Mouse (Mus musculus) intestine, embryonic 16.5 days (tissue): Measurements from ENCODE around the gene Tmem114. TPM values are rescaled to one million over a fixed set of nuclear protein-coding genes. Genes with fewer than 3 reads are reported as not detected.

ENCODE experiments used
- ATAC-seq: fragments of 200-750 bp; cut with Nextera tagmentation; 2 replicates; pipeline ENCODE4 v1.8.0; 2017; ENCODE audit warnings: moderate TSS enrichment, moderate library complexity
- H3K27ac ChIP-seq: fragments of 300-500 bp; sonication (generic); 2 replicates; pipeline ENCODE4 v1.5.1; 2014; ENCODE audit warnings: mild to moderate bottlenecking, low read length
- H3K27me3 ChIP-seq: fragments of 300-500 bp; sonication (generic); replicated peaks from 2 replicates; pipeline ENCODE4 v1.6.1; 2014; ENCODE audit warnings: low read length, control low read depth, mixed read lengths; ENCODE audit not compliant: control insufficient read depth, insufficient read depth
- H3K36me3 ChIP-seq: fragments of 300-500 bp; sonication (generic); 2 replicates; pipeline ENCODE4 v1.6.1; 2014; ENCODE audit warnings: low read length, control low read depth; ENCODE audit not compliant: control insufficient read depth, insufficient read depth
- H3K4me1 ChIP-seq: fragments of 300-500 bp; sonication (generic); 2 replicates; pipeline ENCODE4 v1.6.1; 2014; ENCODE audit warnings: low read length, control low read depth, mixed read lengths; ENCODE audit not compliant: control insufficient read depth, insufficient read depth
- H3K4me2 ChIP-seq: fragments of 300-500 bp; sonication (generic); 2 replicates; pipeline ENCODE4 v1.6.1; 2014; ENCODE audit warnings: low read depth, low read length, control low read depth
- H3K4me3 ChIP-seq: fragments of 300-500 bp; sonication (generic); 2 replicates; pipeline ENCODE4 v1.5.1; 2014; ENCODE audit warnings: mild to moderate bottlenecking, low read length
- H3K9ac ChIP-seq: fragments of 300-500 bp; sonication (generic); 2 replicates; pipeline ENCODE4 v1.6.1; 2014; ENCODE audit warnings: low read depth, low read length
- H3K9me3 ChIP-seq: fragments of 300-500 bp; sonication (generic); 2 replicates; pipeline ENCODE4 v1.6.1; 2016; ENCODE audit warnings: low read length, control low read depth; ENCODE audit not compliant: control insufficient read depth
- WGBS: fragments of 180-500 bp; shearing (Covaris S2); extraction: QIAGEN DNeasy Blood & Tissue Kit; methylation state at CpG from one replicate; pipeline ENCODE4 v1.1.7; 2014; 5-methylcytosine and 5-hydroxymethylcytosine counted together
- polyA plus RNA-seq: library from polyadenylated mRNA; unstranded; fragments of >200 nt; fragmentation: Nextera tagmentation; extraction: Ambion mirVana; gene quantifications from 2 replicates; pipeline ENCODE4 v1.2.1, GENCODE M21; 2015

Tmem114 gene
- polyA plus RNA-seq: not detected in 2 replicates

- Histone ChIP-seq H3K9me3 (no peaks in the 10 kb centered on the region), H3K4me2 (peak within 1 kb of the TSS; percentile 62), H3K36me3 (no peaks in the 10 kb centered on the region), H3K4me3 (peak within 1 kb of the TSS; percentile 39), H3K4me1 (peaks cover 2% of the 10 kb centered on the region; the same call in 1 of the 2 replicates), H3K9ac (0 out of 2 replicates have a peak within 1 kb of the TSS, but pooled peaks have one; percentile 10), H3K27me3 (peaks cover 39% of the 10 kb centered on the region), H3K27ac (no peak within 1 kb of the TSS)
- 1% methylated on average over 16 of the region's 16 CpGs for WGBS
- ATAC-seq: no peak
Observed at GRCm38 (mm10) chr16:8424971-8425330, at the start of gene Tmem114. TSS of gene Tmem114 (minus strand) at chr16:8425136.

GRCm38 (mm10) chr16:8470603-8471481 lies 45.9 kb upstream of the Tmem114 start, which contains the start of gene Mettl22:
TSS of gene Mettl22 (plus strand) at chr16:8470788.
- Histone ChIP-seq H3K9me3 (no peaks in the 10 kb centered on the region), H3K27ac (peak within 1 kb of the TSS; percentile 89), H3K9ac (peak within 1 kb of the TSS; percentile 85), H3K4me3 (peak within 1 kb of the TSS; percentile 80), H3K36me3 (no peaks in the 10 kb centered on the region), H3K4me1 (0 out of 2 replicates have a peak, but pooled peaks cover 5% of the 10 kb centered on the region), H3K4me2 (peak within 1 kb of the TSS; percentile 73), H3K27me3 (no peaks in the 10 kb centered on the region)
- WGBS: under 1% methylated on average over 48 of the region's 48 CpGs
- ATAC-seq: peak; percentile 99

GRCm38 (mm10) chr16:8470132-8470531 lies 45.2 kb upstream of the Tmem114 start:
- Histone ChIP-seq H3K27me3 (no peaks in the 10 kb centered on the region), H3K4me1 (0 out of 2 replicates have a peak, but pooled peaks cover 5% of the 10 kb centered on the region), H3K4me2 (peak overlapping the region; percentile 73), H3K4me3 (peak overlapping the region; percentile 80), H3K9ac (peak overlapping the region; percentile 85; the same call in 1 of the 2 replicates), H3K36me3 (no peaks in the 10 kb centered on the region), H3K9me3 (no peaks in the 10 kb centered on the region), H3K27ac (no peak overlapping the region)
- WGBS: 68% methylated on average over 2 of the region's 2 CpGs
- ATAC-seq: peak; percentile 49

DNA sequence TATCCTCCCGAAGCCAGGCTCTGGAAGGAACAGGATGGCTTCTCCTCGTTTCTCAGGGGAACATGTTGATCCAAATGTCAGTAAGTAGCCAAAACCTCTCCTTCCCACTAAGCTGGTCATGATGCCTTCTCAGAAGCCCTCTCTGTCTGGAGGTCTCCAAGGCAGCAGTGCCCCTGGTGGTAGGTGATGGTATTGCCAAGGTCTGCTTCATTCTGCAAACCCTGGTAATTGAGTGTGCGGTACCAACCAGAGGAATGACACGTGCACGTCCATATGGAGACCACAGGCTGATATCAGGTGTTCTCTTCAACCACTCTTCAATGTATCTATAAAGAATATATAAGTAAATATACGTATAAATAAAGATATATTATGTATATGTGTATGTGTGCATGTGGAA lies 34.2 kb upstream of the Tmem114 start:
- WGBS: 24% methylated on average over 6 of the region's 6 CpGs
- no peak for ATAC-seq
- H3K27ac ChIP-seq: no peak overlapping the region
- H3K36me3 ChIP-seq: no peaks in the 10 kb centered on the region
- no peaks in the 10 kb centered on the region for H3K27me3 ChIP-seq
- H3K4me2 ChIP-seq: no peak overlapping the region
- no peak overlapping the region for H3K9ac ChIP-seq
- H3K9me3 ChIP-seq: no peaks in the 10 kb centered on the region
- no peak overlapping the region for H3K4me3 ChIP-seq
- H3K4me1 ChIP-seq: no peaks in the 10 kb centered on the region

- Histone ChIP-seq H3K4me2 (no peak overlapping the region), H3K27me3 (no peaks in the 10 kb centered on the region), H3K9ac (no peak overlapping the region), H3K27ac (no peak overlapping the region), H3K4me1 (no peaks in the 10 kb centered on the region), H3K4me3 (no peak overlapping the region), H3K36me3 (no peaks in the 10 kb centered on the region), H3K9me3 (no peaks in the 10 kb centered on the region)
- 90% methylated on average over 4 of the region's 4 CpGs for WGBS
- no peak for ATAC-seq
Observed at GRCm38 (mm10) chr16:8458391-8458790, 33.5 kb upstream of the Tmem114 start.

- no peaks in the 10 kb centered on the region for H3K4me1 ChIP-seq
- WGBS: 45% methylated on average over 2 of the region's 2 CpGs
- no peak for ATAC-seq
- no peak overlapping the region for H3K9ac ChIP-seq
- H3K27me3 ChIP-seq: no peaks in the 10 kb centered on the region
- H3K36me3 ChIP-seq: no peaks in the 10 kb centered on the region
- H3K4me3 ChIP-seq: no peak overlapping the region
- H3K27ac ChIP-seq: no peak overlapping the region
- H3K4me2 ChIP-seq: no peak overlapping the region
- H3K9me3 ChIP-seq: no peaks in the 10 kb centered on the region
Observed at GRCm38 (mm10) chr16:8455221-8455620, 30.3 kb upstream of the Tmem114 start.

- H3K27me3 ChIP-seq: no peaks in the 10 kb centered on the region
- no peaks in the 10 kb centered on the region for H3K4me1 ChIP-seq
- WGBS: 67% methylated on average over 2 of the region's 2 CpGs
- no peak overlapping the region for H3K27ac ChIP-seq
- no peak overlapping the region for H3K4me2 ChIP-seq
- H3K36me3 ChIP-seq: no peaks in the 10 kb centered on the region
- no peak overlapping the region for H3K9ac ChIP-seq
- H3K4me3 ChIP-seq: no peak overlapping the region
- no peaks in the 10 kb centered on the region for H3K9me3 ChIP-seq
- no peak for ATAC-seq
Observed at GRCm38 (mm10) chr16:8453301-8453700, 28.4 kb upstream of the Tmem114 start.

DNA sequence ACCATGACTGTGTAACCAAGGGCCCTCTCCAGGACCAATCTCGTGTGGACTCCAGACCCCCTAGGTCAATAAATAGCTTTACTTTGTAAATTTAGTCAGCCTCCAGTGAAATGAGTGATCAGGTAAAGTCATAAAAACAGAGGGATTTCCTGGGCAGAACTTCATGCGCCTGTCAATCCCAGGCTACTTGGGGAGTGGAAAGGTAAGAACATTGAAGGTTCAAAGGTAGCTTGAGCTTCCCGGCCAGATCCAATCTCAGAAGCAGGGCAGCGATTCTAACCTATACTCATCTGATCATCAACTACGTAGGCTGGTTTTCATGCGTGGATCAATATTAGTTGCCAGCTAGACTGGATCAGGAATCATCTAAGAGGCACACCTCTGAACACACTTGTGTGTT lies 21.3 kb upstream of the Tmem114 start:
- 64% methylated on average over 6 of the region's 6 CpGs for WGBS
- H3K4me1 ChIP-seq: no peaks in the 10 kb centered on the region
- H3K4me2 ChIP-seq: no peak overlapping the region
- no peaks in the 10 kb centered on the region for H3K36me3 ChIP-seq
- H3K4me3 ChIP-seq: no peak overlapping the region
- ATAC-seq: peak; percentile 50; the same call in 1 of the 2 replicates
- no peak overlapping the region for H3K27ac ChIP-seq
- no peaks in the 10 kb centered on the region for H3K9me3 ChIP-seq
- no peaks in the 10 kb centered on the region for H3K27me3 ChIP-seq
- no peak overlapping the region for H3K9ac ChIP-seq

DNA sequence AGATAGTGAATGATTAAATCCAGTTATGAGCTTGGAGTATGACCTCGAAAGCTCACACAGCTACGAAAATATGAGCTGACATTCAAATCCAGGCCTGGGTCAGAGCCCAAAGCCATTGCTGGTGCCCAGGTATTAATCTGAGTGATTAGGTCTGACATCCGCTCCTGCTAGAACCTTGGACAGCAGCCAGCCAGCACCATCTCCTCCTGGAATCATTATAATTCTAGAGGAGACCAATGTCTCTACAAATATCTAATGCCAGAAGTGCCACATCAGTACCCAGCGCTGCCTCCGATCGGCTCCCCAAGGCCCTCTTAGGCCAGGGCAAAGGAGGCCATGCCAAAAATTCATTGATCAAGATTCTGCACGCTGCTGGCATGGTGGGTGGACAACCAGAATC lies 20.0 kb upstream of the Tmem114 start:
- no peak overlapping the region for H3K4me2 ChIP-seq
- no peak overlapping the region for H3K4me3 ChIP-seq
- H3K36me3 ChIP-seq: no peaks in the 10 kb centered on the region
- no peaks in the 10 kb centered on the region for H3K9me3 ChIP-seq
- no peaks in the 10 kb centered on the region for H3K27me3 ChIP-seq
- H3K27ac ChIP-seq: no peak overlapping the region
- no peaks in the 10 kb centered on the region for H3K4me1 ChIP-seq
- ATAC-seq: no peak
- H3K9ac ChIP-seq: no peak overlapping the region
- 81% methylated on average over 7 of the region's 7 CpGs for WGBS
